Mouse (Mus musculus) CH12.LX (cell line): ENCODE results near the gene Kdm4c. TPM values are rescaled to one million over a fixed set of nuclear protein-coding genes. Genes with fewer than 3 reads are reported as not detected.

Source experiments
- DNase-seq: peaks from one replicate; pipeline ENCODE4 v3.0.0-alpha.2; 2013; ENCODE audit errors: extremely low read depth
- H3K27ac ChIP-seq: 2 replicates; pipeline ENCODE4 v1.5.1; 2012; ENCODE audit warnings: low read depth, mild to moderate bottlenecking, control low read depth, moderate library complexity; ENCODE audit not compliant: insufficient read depth
- H3K27me3 ChIP-seq: replicated peaks from 2 replicates; pipeline ENCODE3; 2012; ENCODE audit warnings: inconsistent platforms
- H3K36me3 ChIP-seq, 2 experiments: replicated peaks in 1 of 2; 2 replicates each; pipeline versions ENCODE3 to v1.6.1; 2012; ENCODE audit warnings: inconsistent platforms in 1 of 2, low read length in 1 of 2, mild to moderate bottlenecking in 1 of 2, mixed read lengths in 1 of 2, moderate library complexity in 1 of 2; ENCODE audit not compliant: control insufficient read depth in 1 of 2, insufficient read depth in 1 of 2
- H3K4me1 ChIP-seq, 2 experiments: 2 replicates each; pipeline ENCODE4 v1.6.1; 2012; ENCODE audit warnings: inconsistent platforms in 1 of 2, moderate library complexity in 1 of 2; ENCODE audit not compliant: insufficient read depth in 2 of 2, control insufficient read depth in 1 of 2
- H3K4me2 ChIP-seq: 2 replicates; pipeline ENCODE4 v1.6.1; 2012; ENCODE audit warnings: low read depth, mild to moderate bottlenecking, control low read depth; ENCODE audit not compliant: poor library complexity, insufficient read depth, severe bottlenecking
- H3K4me3 ChIP-seq, 3 experiments: fragments of 150-350 bp in 1 of 3; sonication (generic) in 1 of 3; replicated peaks in 1 of 3; 2 replicates each; pipeline versions ENCODE3 to v1.5.1; 2011 to 2012; ENCODE audit warnings: low read depth in 2 of 3, low read length in 2 of 3, mild to moderate bottlenecking in 2 of 3, moderate library complexity in 2 of 3, control low read depth in 1 of 3, improper control_type of control experiment in 1 of 3, inconsistent platforms in 1 of 3, mixed read lengths in 1 of 3; ENCODE audit not compliant: poor library complexity in 1 of 3
- H3K79me2 ChIP-seq: replicated peaks from 2 replicates; pipeline ENCODE4 v1.6.1; 2012; ENCODE audit warnings: mild to moderate bottlenecking, moderate library complexity; ENCODE audit not compliant: control insufficient read depth, poor library complexity, insufficient read depth, severe bottlenecking; ENCODE audit errors: extremely low read depth
- H3K9ac ChIP-seq: 2 replicates; pipeline ENCODE4 v1.6.1; 2012; ENCODE audit warnings: low read depth, mild to moderate bottlenecking, control low read depth, moderate library complexity; ENCODE audit not compliant: insufficient read depth
- H3K9me3 ChIP-seq: replicated peaks from 2 replicates; pipeline ENCODE3; 2012; ENCODE audit warnings: low read length, inconsistent platforms, mixed read lengths
- CHD2 ChIP-seq: IDR thresholded peaks from 2 replicates; pipeline ENCODE4 v1.6.1; 2011; ENCODE audit warnings: low read length, improper control_type of control experiment
- ELF1 ChIP-seq: IDR thresholded peaks from 2 replicates; pipeline ENCODE4 v1.6.1; 2014; ENCODE audit warnings: low read depth, mild to moderate bottlenecking, inconsistent platforms, low read length, improper control_type of control experiment
- EP300 ChIP-seq: IDR thresholded peaks from 2 replicates; pipeline ENCODE4 v1.6.1; 2011; ENCODE audit warnings: low read length, improper control_type of control experiment
- GABPA ChIP-seq: IDR thresholded peaks from 2 replicates; pipeline ENCODE4 v1.6.1; 2012; ENCODE audit warnings: low read depth, low read length, improper control_type of control experiment, inconsistent platforms; ENCODE audit not compliant: insufficient replicate concordance
- JUND ChIP-seq: conservative IDR thresholded peaks from 2 replicates; pipeline ENCODE4 v1.6.1; 2011; ENCODE audit warnings: low read depth, low read length, improper control_type of control experiment
- MAFK ChIP-seq: IDR thresholded peaks from 2 replicates; pipeline ENCODE4 v1.6.1; 2011; ENCODE audit warnings: low read length, improper control_type of control experiment; ENCODE audit not compliant: insufficient replicate concordance
- MEF2A ChIP-seq: IDR thresholded peaks from 2 replicates; pipeline ENCODE4 v1.6.1; 2014; ENCODE audit warnings: low read depth, mild to moderate bottlenecking, inconsistent platforms, low read length, improper control_type of control experiment, borderline replicate concordance
- MXI1 ChIP-seq: IDR thresholded peaks from 2 replicates; pipeline ENCODE4 v1.6.1; 2011; ENCODE audit warnings: mild to moderate bottlenecking, low read depth, low read length, improper control_type of control experiment
- NELFE ChIP-seq: IDR thresholded peaks from 2 replicates; pipeline ENCODE4 v1.6.1; 2011; ENCODE audit warnings: low read depth, low read length, improper control_type of control experiment
- NRF1 ChIP-seq: IDR thresholded peaks from 2 replicates; pipeline ENCODE4 v1.6.1; 2014; ENCODE audit warnings: low read depth, mild to moderate bottlenecking, inconsistent platforms, low read length, improper control_type of control experiment, moderate library complexity
- POLR2AphosphoS2 ChIP-seq: IDR thresholded peaks from 2 replicates; pipeline ENCODE4 v1.6.1; 2011; ENCODE audit warnings: low read depth, low read length, improper control_type of control experiment
- RAD21 ChIP-seq: IDR thresholded peaks from 2 replicates; pipeline ENCODE4 v1.6.1; 2011; ENCODE audit warnings: low read depth, mild to moderate bottlenecking, low read length, improper control_type of control experiment, moderate library complexity
- SIN3A ChIP-seq: IDR thresholded peaks from 2 replicates; pipeline ENCODE4 v1.6.1; 2012; ENCODE audit warnings: low read length, improper control_type of control experiment, inconsistent platforms
- SMC3 ChIP-seq: IDR thresholded peaks from 2 replicates; pipeline ENCODE4 v1.6.1; 2011; ENCODE audit warnings: low read depth, low read length, improper control_type of control experiment
- USF2 ChIP-seq: conservative IDR thresholded peaks from 2 replicates; pipeline ENCODE4 v1.6.1; 2011; ENCODE audit warnings: low read depth, low read length, improper control_type of control experiment
- ZNF384 ChIP-seq: IDR thresholded peaks from 2 replicates; pipeline ENCODE4 v1.6.1; 2012; ENCODE audit warnings: low read depth, low read length, improper control_type of control experiment, inconsistent platforms
- dilution Hi-C: fragments of 300-500 bp; cut with MboI; formaldehyde crosslinking; loops from 2 replicates; pipeline ENCODE4 v1.14.3; 2020; ENCODE audit warnings: low sequenced_read_pairs; ENCODE audit not compliant: extremely low pct_unique_long_range_greater_than_20kb, extremely low pct_ligation_motif_present
- in situ Hi-C: fragments of 300-500 bp; cut with MboI; formaldehyde crosslinking; loops from 3 replicates; pipeline ENCODE4 v1.14.3; 2019; ENCODE audit warnings: low sequenced_read_pairs, low pct_ligation_motif_present, low pct_unique_long_range_greater_than_20kb, mixed read lengths
- polyA plus RNA-seq: library from polyadenylated mRNA; unstranded; fragments of >175 nt; gene quantifications from 2 replicates; pipeline ENCODE4 v1.2.1, GENCODE M21; 2012; ENCODE audit warnings: low read depth; ENCODE audit not compliant: insufficient read length
- total RNA-seq, 2 experiments: library from RNA; depleted of rRNA; stranded (reverse); fragments of 300-350 nt in 1 of 2; fragments of >200 nt in 1 of 2; gene quantifications; 2 replicates each; pipeline ENCODE4 v1.2.3; 2012 to 2014

Kdm4c gene
- total and polyA plus RNA-seq, 3 experiments = 8.1 to 14.4 (median 12.2) TPM

GRCm38 (mm10) chr4:74280170-74280569 lies 37.9 kb downstream of the Kdm4c start:
- H3K27me3 ChIP-seq = no peaks in the 10 kb centered on the region
- no peak overlapping the region for H3K9ac ChIP-seq
- no peaks in the 10 kb centered on the region for H3K4me1 ChIP-seq
- no peaks in the 10 kb centered on the region for H3K9me3 ChIP-seq
- no peak overlapping the region for H3K4me2 ChIP-seq
- dilution Hi-C loops = no loop called here
- TF ChIP-seq USF2 (no peak), MEF2A (no peak), NELFE (no peak), MXI1 (no peak), RAD21 (no peak), JUND (no peak), CHD2 (no peak)
- no peak overlapping the region for H3K4me3 ChIP-seq
- in situ Hi-C loops = no loop called here
- H3K36me3 ChIP-seq = peaks cover 2 to 22% of the 10 kb centered on the region in 2 experiments
- H3K27ac ChIP-seq = no peak overlapping the region
- DNase-seq = no peak
- no peaks in the 10 kb centered on the region for H3K79me2 ChIP-seq

- in situ Hi-C loops = no loop called here
- dilution Hi-C loops = no loop called here
- no peak overlapping the region for H3K9ac ChIP-seq
- H3K9me3 ChIP-seq = no peaks in the 10 kb centered on the region
- H3K4me3 ChIP-seq = no peak overlapping the region
- DNase-seq = no peak
- H3K36me3 ChIP-seq = peaks cover 0 to 8% of the 10 kb centered on the region in 2 experiments
- H3K4me1 ChIP-seq = no peaks in the 10 kb centered on the region
- no peaks in the 10 kb centered on the region for H3K27me3 ChIP-seq
- H3K79me2 ChIP-seq = no peaks in the 10 kb centered on the region
- H3K4me2 ChIP-seq = no peak overlapping the region
- no peak for TF ChIP-seq CHD2
- no peak for TF ChIP-seq MXI1
- no peak for TF ChIP-seq EP300
- no peak for TF ChIP-seq GABPA
- no peak for TF ChIP-seq ZNF384
- TF ChIP-seq ELF1 = no peak
- TF ChIP-seq SMC3 = no peak
- no peak for TF ChIP-seq MAFK
- no peak for TF ChIP-seq RAD21
- TF ChIP-seq SIN3A = no peak
- TF ChIP-seq POLR2AphosphoS2 = no peak
- no peak for TF ChIP-seq NRF1
- H3K27ac ChIP-seq = no peak overlapping the region
Measured at GRCm38 (mm10) chr4:74287851-74288250, 45.6 kb downstream of the Kdm4c start.
